Mouse (Mus musculus) kidney, adult 2 months (tissue): ENCODE measurements around the gene Slc39a13. TPM values are rescaled to one million over a fixed set of nuclear protein-coding genes. Genes with fewer than 3 reads are reported as not detected.

Experiments
- DNase-seq: peaks from one replicate; pipeline ENCODE4 v3.0.0; 2021
- H3K27ac ChIP-seq: fragments of 200-500 bp; 2 replicates; pipeline ENCODE4 v1.5.1; 2012; ENCODE audit warnings: low read depth, low read length, control low read depth, inconsistent platforms; ENCODE audit not compliant: insufficient read depth
- H3K27me3 ChIP-seq: fragments of 200-500 bp; replicated peaks from 2 replicates; pipeline ENCODE4 v1.6.1; 2012; ENCODE audit warnings: mild to moderate bottlenecking, moderate library complexity, low read length, inconsistent platforms; ENCODE audit not compliant: control insufficient read depth, insufficient read depth
- H3K36me3 ChIP-seq: fragments of 200-500 bp; 2 replicates; pipeline ENCODE4 v1.6.1; 2012; ENCODE audit warnings: mild to moderate bottlenecking, moderate library complexity, low read length, inconsistent platforms; ENCODE audit not compliant: control insufficient read depth, insufficient read depth
- H3K4me1 ChIP-seq: fragments of 200-500 bp; 2 replicates; pipeline ENCODE4 v1.6.1; 2011; ENCODE audit warnings: low read length; ENCODE audit not compliant: control insufficient read depth, insufficient read depth
- H3K4me3 ChIP-seq: fragments of 200-500 bp; 2 replicates; pipeline ENCODE4 v1.5.1; 2011; ENCODE audit warnings: mild to moderate bottlenecking, low read depth, low read length, control low read depth; ENCODE audit not compliant: insufficient read depth
- CTCF ChIP-seq: fragments of 200-500 bp; conservative IDR thresholded peaks from 2 replicates; pipeline ENCODE4 v1.5.1; 2011; ENCODE audit warnings: low read depth, mild to moderate bottlenecking, control low read depth, low read length, moderate library complexity, mixed read lengths; ENCODE audit not compliant: insufficient read depth, insufficient read length
- POLR2A ChIP-seq: fragments of 200-500 bp; IDR thresholded peaks from one replicate; pipeline ENCODE4 v1.6.1; 2011; ENCODE audit warnings: low read depth, low read length, control low read depth
- WGBS: fragments of 180-500 bp; shearing (Covaris S2); methylation state at CpG from one replicate; pipeline ENCODE4 v1.1.7; 2018; 5-methylcytosine and 5-hydroxymethylcytosine counted together
- polyA plus RNA-seq: library from polyadenylated mRNA; depleted of rRNA; stranded (reverse); fragments of >200 nt; gene quantifications from 2 replicates; pipeline ENCODE4 v1.2.3, GENCODE M21; 2012

Gene Slc39a13
- polyA plus RNA-seq, 1 experiment: 87.2 TPM

- no peak overlapping the region for H3K27ac ChIP-seq
- H3K36me3 ChIP-seq: no peaks in the 10 kb centered on the region
- H3K4me1 ChIP-seq: no peaks in the 10 kb centered on the region
- 83% methylated on average over 8 of the region's 8 CpGs for WGBS
- no peak for DNase-seq
- TF ChIP-seq POLR2A: no peak
- no peak for TF ChIP-seq CTCF
- no peak overlapping the region for H3K4me3 ChIP-seq
- no peaks in the 10 kb centered on the region for H3K27me3 ChIP-seq
Observed at GRCm38 (mm10) chr2:91041786-91042185, 28.4 kb downstream of the Slc39a13 start.

- Histone ChIP-seq H3K4me1 (no peaks in the 10 kb centered on the region; the same call in 1 of the 2 replicates), H3K36me3 (no peaks in the 10 kb centered on the region), H3K4me3 (no peak within 1 kb of the TSS), H3K27me3 (no peaks in the 10 kb centered on the region), H3K27ac (peak within 1 kb of the TSS; percentile 11)
- TF ChIP-seq CTCF (no peak), POLR2A (no peak)
- 38% methylated on average over 9 of the region's 9 CpGs for WGBS
- peak; percentile 77 for DNase-seq
Observed at GRCm38 (mm10) chr2:91035385-91035784, 34.8 kb downstream of the Slc39a13 start, which contains the start of gene Rapsn. TSS of gene Rapsn (plus strand) at chr2:91035620.

GRCm38 (mm10) chr2:91033000-91033399 lies 37.2 kb downstream of the Slc39a13 start:
- no peaks in the 10 kb centered on the region for H3K27me3 ChIP-seq
- no peaks in the 10 kb centered on the region for H3K36me3 ChIP-seq
- DNase-seq: no peak
- H3K27ac ChIP-seq: no peak overlapping the region
- H3K4me3 ChIP-seq: no peak overlapping the region
- no peak for TF ChIP-seq POLR2A
- peak; percentile 19; the same call in 1 of the 2 replicates for TF ChIP-seq CTCF
- WGBS: 25% methylated on average over 3 of the region's 3 CpGs
- no peaks in the 10 kb centered on the region; the same call in 1 of the 2 replicates for H3K4me1 ChIP-seq

DNA sequence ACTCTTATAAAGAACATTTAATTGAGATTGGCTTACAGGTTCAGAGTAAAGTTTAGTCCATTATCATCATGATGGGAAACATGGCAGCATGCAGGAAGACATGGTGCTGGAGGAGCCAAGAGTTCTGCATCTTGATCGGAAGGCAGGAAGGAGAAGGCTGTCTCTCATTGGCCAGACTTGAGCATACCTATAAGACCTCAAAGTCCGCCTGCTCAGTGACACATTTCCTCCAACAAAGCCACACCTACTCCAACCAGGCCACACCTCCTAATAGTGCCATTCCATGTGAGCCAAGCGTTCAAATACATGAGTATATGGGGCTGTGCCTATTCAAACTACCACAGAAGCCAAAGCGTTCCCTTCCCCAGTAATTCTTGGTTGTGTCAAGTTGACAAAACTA lies 39.0 kb downstream of the Slc39a13 start:
- no peaks in the 10 kb centered on the region; the same call in 1 of the 2 replicates for H3K4me1 ChIP-seq
- H3K27ac ChIP-seq: no peak overlapping the region
- H3K36me3 ChIP-seq: no peaks in the 10 kb centered on the region
- no peak overlapping the region for H3K4me3 ChIP-seq
- 89% methylated on average over 4 of the region's 4 CpGs for WGBS
- no peaks in the 10 kb centered on the region for H3K27me3 ChIP-seq
- TF ChIP-seq POLR2A: no peak
- TF ChIP-seq CTCF: no peak
- no peak for DNase-seq

- 74% methylated on average over 9 of the region's 9 CpGs for WGBS
- peak; percentile 64 for DNase-seq
- H3K36me3 ChIP-seq: no peaks in the 10 kb centered on the region
- no peak overlapping the region for H3K27ac ChIP-seq
- H3K4me1 ChIP-seq: peaks cover 4% of the 10 kb centered on the region; the same call in 1 of the 2 replicates
- H3K4me3 ChIP-seq: no peak overlapping the region
- no peak for TF ChIP-seq POLR2A
- TF ChIP-seq CTCF: no peak
- no peaks in the 10 kb centered on the region for H3K27me3 ChIP-seq
Observed at GRCm38 (mm10) chr2:91027391-91028214, 42.6 kb downstream of the Slc39a13 start.

- peaks cover 4% of the 10 kb centered on the region; the same call in 1 of the 2 replicates for H3K4me1 ChIP-seq
- TF ChIP-seq POLR2A: no peak
- TF ChIP-seq CTCF: no peak
- no peaks in the 10 kb centered on the region for H3K36me3 ChIP-seq
- no peak overlapping the region for H3K27ac ChIP-seq
- 83% methylated on average over 1 of the region's 1 CpGs for WGBS
- H3K27me3 ChIP-seq: no peaks in the 10 kb centered on the region
- DNase-seq: no peak
- no peak overlapping the region for H3K4me3 ChIP-seq
Observed at GRCm38 (mm10) chr2:91026491-91026890, 43.7 kb downstream of the Slc39a13 start.

DNA sequence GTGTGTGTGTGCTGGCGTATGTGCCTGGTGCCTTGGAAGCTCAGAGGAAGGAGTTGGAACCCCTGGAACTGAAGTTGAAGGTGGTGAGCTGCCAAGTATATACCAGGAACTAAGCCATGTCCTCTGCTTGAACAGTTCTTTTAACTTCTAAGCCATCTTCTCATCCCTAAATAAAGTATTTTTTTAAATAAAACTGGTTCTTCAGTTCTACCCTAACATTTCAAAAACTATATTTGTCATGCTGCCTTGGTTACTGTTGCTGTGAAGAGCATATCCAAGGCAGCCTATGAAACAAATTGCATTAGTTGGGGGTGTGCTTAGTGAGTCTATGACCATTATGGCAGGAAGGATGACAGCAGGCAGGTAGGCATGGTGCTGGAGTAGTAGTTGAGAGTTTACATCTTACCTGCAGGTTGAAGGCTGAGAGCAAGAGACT lies 45.1 kb downstream of the Slc39a13 start:
- Histone ChIP-seq H3K4me1 (peaks cover 4% of the 10 kb centered on the region; the same call in 1 of the 2 replicates), H3K36me3 (no peaks in the 10 kb centered on the region), H3K27me3 (no peaks in the 10 kb centered on the region), H3K4me3 (no peak overlapping the region), H3K27ac (no peak overlapping the region)
- 90% methylated on average over 1 of the region's 1 CpGs for WGBS
- TF ChIP-seq CTCF (no peak), POLR2A (no peak)
- no peak for DNase-seq
